Mouse (Mus musculus): ENCODE data around the gene Zbtb46.

- TF ChIP-seq CTCF (IDR thresholded peaks at IDR 0.05; ENCODE audit: low read depth, low read length) (no peak), POLR2A (IDR thresholded peaks at IDR 0.05; ENCODE audit: borderline replicate concordance, low read depth, low read length) (no peak)
Observed at GRCm38 (mm10) chr2:181415945-181416344, 43.3 kb downstream of the Zbtb46 start.
